Mouse (Mus musculus): ENCODE measurements around the gene Chd3.
"Not testable (repeated sequence)": the region's sequence is repeated elsewhere in the genome, so short reads cannot be mapped to it uniquely, and the experiment has no call there.

Gene Chd3

DNA sequence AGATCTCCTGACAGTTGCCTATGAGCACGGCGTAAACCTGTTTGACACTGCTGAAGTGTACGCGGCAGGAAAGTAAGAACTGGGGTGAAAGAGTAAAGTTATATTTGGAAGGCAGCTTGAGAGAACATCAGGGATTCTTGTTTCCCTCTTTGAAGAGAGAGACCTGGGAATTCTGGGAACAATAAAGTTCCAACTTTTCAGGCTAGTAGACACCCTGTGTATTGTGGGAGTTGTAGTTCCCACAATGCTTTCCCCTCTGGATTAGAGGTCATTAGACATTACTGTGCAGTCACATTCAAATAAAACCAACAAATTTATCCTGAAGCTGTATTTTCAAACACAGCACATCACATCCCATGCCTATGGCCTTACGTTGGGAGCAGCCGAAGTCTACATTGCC, 40.7 kb downstream of the Chd3 start:
- in situ Hi-C loops (cut with MboI, MseI), result no loop called here

- in situ Hi-C loops (cut with MboI, MseI), result no loop called here
Measured at GRCm38 (mm10) chr11:69327648-69328047, 41.6 kb downstream of the Chd3 start.

- in situ Hi-C loops (cut with MboI, MseI), result no loop called here
Measured at GRCm38 (mm10) chr11:69327157-69327442, 42.1 kb downstream of the Chd3 start.

GRCm38 (mm10) chr11:69326408-69327156, 42.6 kb downstream of the Chd3 start:
- in situ Hi-C loops (cut with MboI, MseI), result no loop called here

DNA sequence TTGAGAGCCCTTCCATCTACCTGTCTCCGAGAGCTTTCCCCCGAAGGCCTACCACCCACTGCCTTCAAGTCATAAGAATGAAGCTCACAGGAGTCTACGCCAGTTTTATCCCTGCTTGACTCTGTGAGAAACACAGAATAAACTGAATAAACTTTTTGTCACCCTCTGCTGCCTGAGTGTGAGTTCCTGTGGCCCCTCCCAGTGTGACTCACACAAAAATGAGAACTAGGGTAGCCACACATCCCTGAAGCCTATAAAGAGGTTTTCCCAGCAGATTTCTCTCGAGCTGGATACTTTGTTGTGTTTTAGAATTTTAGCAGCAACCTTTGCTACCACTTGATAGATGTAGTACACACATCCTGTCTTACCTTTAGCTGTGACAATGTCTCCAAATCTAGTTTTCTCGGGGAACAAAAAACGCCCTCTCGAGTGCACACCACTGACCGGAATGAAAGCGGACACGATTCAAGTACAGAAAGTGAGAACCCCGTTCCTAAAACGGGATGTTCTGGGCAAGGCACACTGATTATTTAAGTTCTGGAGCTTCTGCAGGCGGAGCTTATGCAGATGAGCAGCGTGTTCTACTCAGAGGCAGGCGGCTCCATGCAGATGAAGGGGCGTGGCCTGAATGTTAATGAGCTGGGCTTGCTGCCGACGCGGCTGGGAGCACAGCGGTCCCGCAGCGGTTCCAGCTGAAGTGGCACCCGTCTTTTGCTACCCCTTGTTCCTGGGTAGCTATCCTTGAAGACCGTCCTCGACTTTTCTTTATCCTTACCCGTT, 43.4 kb downstream of the Chd3 start, which contains the start of gene Kcnab3:
TSS of gene Kcnab3 (plus strand) at position 631 of the 780 bp plus-strand sequence.
- in situ Hi-C loops (cut with MboI, MseI), result no loop called here

GRCm38 (mm10) chr11:69324749-69325148, 44.5 kb downstream of the Chd3 start:
- in situ Hi-C loops (cut with MboI, MseI), result no loop called here

- in situ Hi-C loops (cut with MboI, MseI), result no loop called here
Measured at GRCm38 (mm10) chr11:69323667-69324111, 45.5 kb downstream of the Chd3 start, which contains the start of the genes Cntrob and Trappc1. Gene Cntrob, minus strand, starts transcription at chr11:69323775. Gene Trappc1, plus strand, starts transcription at chr11:69323980.

GRCm38 (mm10) chr11:69322693-69323471, 46.3 kb downstream of the Chd3 start:
- in situ Hi-C loops (cut with MboI, MseI), result no loop called here

DNA sequence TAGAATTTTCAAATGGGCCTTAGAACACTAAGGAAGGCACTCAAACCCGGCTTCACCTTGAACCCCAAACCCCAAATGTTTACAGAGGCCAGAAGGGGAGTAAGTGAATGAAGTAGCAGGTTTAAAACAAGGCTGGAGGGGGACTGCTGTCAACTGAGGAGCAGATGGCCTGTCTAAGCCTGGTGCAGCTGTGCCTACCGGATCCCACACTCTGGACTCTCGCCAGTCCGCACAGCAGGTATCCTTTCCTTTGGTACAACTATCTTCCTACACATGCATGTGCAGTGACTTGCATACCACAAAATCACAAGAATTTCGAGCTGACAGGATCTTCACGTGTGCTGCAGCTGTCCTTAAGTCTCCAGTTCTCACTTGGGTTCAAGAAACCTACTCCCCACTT, 47.2 kb downstream of the Chd3 start:
- in situ Hi-C loops (cut with MboI, MseI), result no loop called here

DNA sequence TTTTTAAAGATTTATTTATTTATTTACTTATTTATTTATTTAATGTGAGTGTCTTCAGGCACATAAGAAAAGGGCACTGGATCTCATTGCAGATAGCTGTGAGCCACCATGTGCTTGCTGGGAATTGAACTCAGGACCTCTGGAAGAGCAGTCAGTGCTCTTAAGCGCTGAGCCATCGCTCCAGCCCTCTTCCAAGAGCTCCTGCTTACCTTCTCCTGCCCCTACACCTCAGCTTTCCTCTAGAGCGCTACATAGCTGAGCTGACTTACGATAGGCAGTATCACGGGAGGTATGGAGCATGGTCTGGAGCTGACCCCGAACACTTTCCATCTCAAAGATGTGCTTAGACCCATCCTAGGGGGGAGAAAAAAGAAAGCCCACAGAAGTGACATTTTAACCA, 47.6 kb downstream of the Chd3 start:
- in situ Hi-C loops (cut with MboI, MseI), result no loop called here

- in situ Hi-C loops (cut with MboI, MseI), result not testable (repeated sequence)
Measured at GRCm38 (mm10) chr11:69318000-69318399, 51.2 kb downstream of the Chd3 start.

GRCm38 (mm10) chr11:69316361-69316760, 52.8 kb downstream of the Chd3 start:
- in situ Hi-C loops (cut with MboI, MseI), result no loop called here

GRCm38 (mm10) chr11:69311266-69311665, 57.9 kb downstream of the Chd3 start:
- in situ Hi-C loops (cut with MboI, MseI), result loop anchor here in 1 of 2 experiments (5.0 kb wide), 1 partner anchor 34 kb away; no protein-coding TSS in a partner anchor

GRCm38 (mm10) chr11:69306039-69306438, 63.2 kb downstream of the Chd3 start:
- in situ Hi-C loops (cut with MboI, MseI), result loop anchor here in 1 of 2 experiments (5.0 kb wide), 1 partner anchor 146 kb away; no protein-coding TSS in a partner anchor

- in situ Hi-C loops (cut with MboI, MseI), result loop anchor here in 1 of 2 experiments (5.0 kb wide), 1 partner anchor 147 kb away; no protein-coding TSS in a partner anchor
Measured at GRCm38 (mm10) chr11:69305291-69305690, 63.9 kb downstream of the Chd3 start.

GRCm38 (mm10) chr11:69302817-69303216, 66.4 kb downstream of the Chd3 start:
- in situ Hi-C loops (cut with MboI, MseI), result no loop called here

GRCm38 (mm10) chr11:69298231-69298630, 71.0 kb downstream of the Chd3 start:
- in situ Hi-C loops (cut with MboI, MseI), result no loop called here

GRCm38 (mm10) chr11:69297799-69298198, 71.4 kb downstream of the Chd3 start:
- in situ Hi-C loops (cut with MboI, MseI), result no loop called here

- in situ Hi-C loops (cut with MboI, MseI), result no loop called here
Measured at GRCm38 (mm10) chr11:69295286-69295685, 73.9 kb downstream of the Chd3 start.

All from T-helper 17 cell (primary cell).